Mouse (Mus musculus) kidney, adult 2 months (tissue): Measurements from ENCODE around the gene Cacnb2.

ENCODE experiments used
- CTCF ChIP-seq: fragments of 200-500 bp; conservative IDR thresholded peaks from 2 replicates; pipeline ENCODE4 v1.5.1; 2011; ENCODE audit warnings: low read depth, mild to moderate bottlenecking, control low read depth, low read length, moderate library complexity, mixed read lengths; ENCODE audit not compliant: insufficient read depth, insufficient read length
- POLR2A ChIP-seq: fragments of 200-500 bp; IDR thresholded peaks from one replicate; pipeline ENCODE4 v1.6.1; 2011; ENCODE audit warnings: low read depth, low read length, control low read depth

DNA sequence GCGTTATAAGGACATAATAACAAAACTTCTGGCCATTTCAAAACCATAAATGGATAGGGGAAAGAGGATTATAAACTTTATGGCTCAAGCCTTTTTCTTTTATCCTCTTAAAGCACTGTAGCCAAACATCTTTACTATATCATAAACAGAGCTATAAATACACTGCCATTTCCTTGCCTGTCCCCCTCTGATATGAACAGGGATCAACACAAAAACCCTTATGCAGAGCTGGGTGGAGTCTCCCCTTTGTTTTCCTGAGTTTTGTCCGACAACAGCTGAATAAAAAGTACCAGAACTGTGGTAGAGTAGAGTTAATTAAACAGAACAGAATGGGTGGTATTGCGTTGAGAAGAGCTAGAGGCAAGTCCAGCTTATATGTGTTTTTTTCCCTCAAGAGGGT, 280.6 kb downstream of the Cacnb2 start:
- TF ChIP-seq POLR2A = no peak
- no peak for TF ChIP-seq CTCF
